In the genomic region with DNA sequence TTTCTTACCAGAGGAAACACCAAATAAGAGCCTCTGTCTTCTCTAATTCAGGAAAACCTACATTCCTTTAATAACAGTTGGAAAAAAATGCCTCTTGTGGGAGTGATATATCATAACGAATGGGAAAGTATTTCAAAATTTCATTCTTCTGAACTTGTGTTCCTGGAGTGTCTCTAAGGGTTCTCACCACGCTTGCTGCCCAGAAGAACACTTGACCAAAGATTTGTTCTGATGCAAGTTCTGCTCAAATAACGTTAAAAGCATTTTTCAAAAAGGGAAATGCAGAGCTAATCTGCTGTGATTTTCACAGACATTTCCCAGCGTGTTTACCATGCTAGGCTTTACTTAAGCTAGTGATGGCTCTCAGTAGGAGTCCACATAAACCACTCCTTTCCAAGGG, we compare ENCODE assay signal across 19 mouse cellular contexts.
A peak's percentile ranks its signal among the peaks of the same experiment; 100 is the strongest.
DNase-seq lines count a peak whose midpoint lies in the region; ATAC-seq and TF ChIP-seq lines count a peak whose summit lies in the region.
"Had no signal": no experiment of that assay in that cellular context is flagged by ENCODE, and none has a peak within 500 bp of the region (broad histone marks: within the 10 kb centered on the region; RNA-seq: fewer than 3 reads in every experiment).

No protein-coding gene starts in this region.

- intact Hi-C loops in gastrocnemius, adult 2 months (cut with DNase I) = no loop called here

- no peak for DNase-seq in gastrocnemius, adult 2 months
- no peak for DNase-seq in gastrocnemius, postnatal 25 days
- peak; percentile 12 to 46 for DNase-seq in lung, adult 18-20 months
- DNase-seq in lung, postnatal 10 days = peak; percentile 30
- DNase-seq in skeletal muscle tissue, adult 2 months (ENCODE audit: low read depth, low spot score) = peak; percentile 53
- no peak for DNase-seq in testis, postnatal 14 days (ENCODE audit: low spot score)
- no peak for DNase-seq in ovary, postnatal 14 days (ENCODE audit: low spot score)
- DNase-seq: adrenal gland, postnatal 10 days; cerebellum, adult 11 months; cerebellum, adult 8-10 months; cerebellum, postnatal 36 days had no signal

- H3K27ac ChIP-seq in gastrocnemius, adult 2 months = peak overlapping the region; percentile 74
- H3K27ac ChIP-seq in kidney, embryonic 16.5 days (ENCODE audit: low read length) = no peak overlapping the region
- H3K27ac ChIP-seq: embryonic facial prominence, embryonic 13.5 days; forebrain, embryonic 10.5 days; heart, embryonic 10.5 days; hindbrain, embryonic 12.5 days had no signal

- 71% methylated on average over 4 of the region's 4 CpGs for WGBS in kidney, embryonic 16.5 days

- ATAC-seq in kidney, embryonic 16.5 days (ENCODE audit: low FRiP score, low TSS enrichment) = no peak
- ATAC-seq: forebrain, embryonic 14.5 days; hindbrain, embryonic 16.5 days had no signal

- H3K4me3 ChIP-seq in gastrocnemius, adult 2 months = no peak overlapping the region
- H3K4me3 ChIP-seq in kidney, embryonic 16.5 days (ENCODE audit: low read length) = no peak overlapping the region
- H3K4me3 ChIP-seq: embryonic facial prominence, embryonic 13.5 days; erythroblast, embryonic 14.5 days; forebrain, embryonic 10.5 days; heart, embryonic 10.5 days; hindbrain, embryonic 12.5 days had no signal

- no peaks in the 10 kb centered on the region for H3K36me3 ChIP-seq in kidney, embryonic 16.5 days (ENCODE audit: insufficient read depth, low read length)
- H3K36me3 ChIP-seq: embryonic facial prominence, embryonic 13.5 days; forebrain, embryonic 10.5 days; heart, embryonic 10.5 days; hindbrain, embryonic 12.5 days had no signal

- H3K9me3 ChIP-seq in kidney, embryonic 16.5 days (ENCODE audit: low read length) = no peaks in the 10 kb centered on the region
- H3K9me3 ChIP-seq: embryonic facial prominence, embryonic 13.5 days; forebrain, embryonic 10.5 days; heart, embryonic 10.5 days; hindbrain, embryonic 12.5 days had no signal

- no peak overlapping the region for H3K4me2 ChIP-seq in kidney, embryonic 16.5 days (replicated peaks; ENCODE audit: low read depth, low read length)
- H3K4me2 ChIP-seq: embryonic facial prominence, embryonic 13.5 days; hindbrain, embryonic 12.5 days had no signal

- no peak for TF ChIP-seq CTCF in gastrocnemius, adult 2 months (IDR thresholded peaks at IDR 0.05)

- no peaks in the 10 kb centered on the region for H3K4me1 ChIP-seq in kidney, embryonic 16.5 days (ENCODE audit: insufficient read depth, low read length)
- H3K4me1 ChIP-seq: embryonic facial prominence, embryonic 13.5 days; forebrain, embryonic 10.5 days; heart, embryonic 10.5 days; hindbrain, embryonic 12.5 days had no signal

- H3K9ac ChIP-seq in kidney, embryonic 16.5 days (replicated peaks; ENCODE audit: low read length) = no peak overlapping the region
- H3K9ac ChIP-seq: embryonic facial prominence, embryonic 13.5 days; hindbrain, embryonic 12.5 days had no signal

- H3K27me3 ChIP-seq in kidney, embryonic 16.5 days (ENCODE audit: insufficient read depth, low read length) = no peaks in the 10 kb centered on the region
- H3K27me3 ChIP-seq: embryonic facial prominence, embryonic 13.5 days; hindbrain, embryonic 12.5 days had no signal

Comparison
In these comparisons a context has a peak if more than half of its experiments do, and no peak if none do; other contexts are left out.
1. DNase-seq: peak in lung, adult 18-20 months (2 of 2), lung, postnatal 10 days (single experiment) and skeletal muscle tissue, adult 2 months (single experiment); none in gastrocnemius, adult 2 months (single experiment), gastrocnemius, postnatal 25 days (single experiment), testis, postnatal 14 days (single experiment) and ovary, postnatal 14 days (single experiment).